Mouse (Mus musculus) 416B (cell line): ENCODE measurements at regions not wholly inside any gene's neighbourhood (a gene's known extent, or its start where the extent isn't known, plus 50 kb on each side); places are given as distances from the start of the nearest gene placed in this dataset.

Experiments used
- DNase-seq: peaks from one replicate; pipeline ENCODE4 v3.0.0; 2011; ENCODE audit warnings: low read depth

GRCm38 (mm10) chr8:8274987-8275386 is 386.1 kb downstream of the Efnb2 start:
- DNase-seq = no peak

- DNase-seq = no peak
These were observed 386.8 kb downstream of the Efnb2 start for GRCm38 (mm10) chr8:8274211-8274641.

GRCm38 (mm10) chr8:8258855-8259254 is 402.2 kb downstream of the Efnb2 start:
- DNase-seq = no peak

GRCm38 (mm10) chr8:8258231-8258638 is 402.8 kb downstream of the Efnb2 start:
- no peak for DNase-seq

- DNase-seq = no peak
These were observed 404.7 kb downstream of the Efnb2 start for GRCm38 (mm10) chr8:8256327-8256726.

- no peak for DNase-seq
These were observed 406.6 kb downstream of the Efnb2 start for GRCm38 (mm10) chr8:8254446-8254845.

GRCm38 (mm10) chr8:8244599-8244998 is 416.4 kb downstream of the Efnb2 start:
- no peak for DNase-seq

GRCm38 (mm10) chr8:8241755-8242501 is 419.1 kb downstream of the Efnb2 start:
- no peak for DNase-seq

- no peak for DNase-seq
These were observed 419.9 kb downstream of the Efnb2 start for GRCm38 (mm10) chr8:8241051-8241688.

GRCm38 (mm10) chr8:8239489-8239888 is 421.6 kb downstream of the Efnb2 start:
- DNase-seq = peak; percentile 1

GRCm38 (mm10) chr8:8238051-8238450 is 423.0 kb downstream of the Efnb2 start:
- no peak for DNase-seq

GRCm38 (mm10) chr8:8233616-8234015 is 427.4 kb downstream of the Efnb2 start:
- DNase-seq = no peak

- no peak for DNase-seq
These were observed 427.9 kb downstream of the Efnb2 start for GRCm38 (mm10) chr8:8233156-8233555.

- no peak for DNase-seq
These were observed 428.9 kb downstream of the Efnb2 start for GRCm38 (mm10) chr8:8231996-8232632.

GRCm38 (mm10) chr8:8231308-8231985 is 429.6 kb downstream of the Efnb2 start:
- no peak for DNase-seq

GRCm38 (mm10) chr8:8225994-8226393 is 435.0 kb downstream of the Efnb2 start:
- no peak for DNase-seq

GRCm38 (mm10) chr8:8225175-8225830 is 435.7 kb downstream of the Efnb2 start:
- DNase-seq = no peak

- no peak for DNase-seq
These were observed 440.5 kb downstream of the Efnb2 start for GRCm38 (mm10) chr8:8220395-8221031.

- DNase-seq = no peak
These were observed 441.2 kb downstream of the Efnb2 start for GRCm38 (mm10) chr8:8219701-8220394.

- no peak for DNase-seq
These were observed 468.0 kb downstream of the Efnb2 start for GRCm38 (mm10) chr8:8193036-8193435.

GRCm38 (mm10) chr8:8186046-8186445 is 475.0 kb downstream of the Efnb2 start:
- no peak for DNase-seq
